Mouse (Mus musculus) C2C12 (cell line): ENCODE results near the gene Smoc1. TPM values are rescaled to one million over a fixed set of nuclear protein-coding genes. Genes with fewer than 3 reads are reported as not detected.

Experiments
- H3K27me3 ChIP-seq: one replicate; pipeline ENCODE4 v1.6.1; 2011; ENCODE audit not compliant: control insufficient read depth, insufficient read depth, insufficient read length
- H3K36me3 ChIP-seq: one replicate; pipeline ENCODE4 v1.6.1; 2011; ENCODE audit not compliant: control insufficient read depth, insufficient read depth
- H3K4me3 ChIP-seq: one replicate; pipeline ENCODE4 v1.5.1; 2011; ENCODE audit warnings: mild to moderate bottlenecking, control low read depth; ENCODE audit not compliant: poor library complexity, insufficient read depth, severe bottlenecking
- H3K79me2 ChIP-seq: one replicate; pipeline ENCODE4 v1.6.1; 2011; ENCODE audit not compliant: control insufficient read depth, insufficient read depth
- H3K79me3 ChIP-seq: one replicate; pipeline ENCODE4 v1.6.1; 2011; ENCODE audit warnings: low read depth, control low read depth
- H3ac ChIP-seq: one replicate; pipeline ENCODE3; 2011; ENCODE audit warnings: low read depth; ENCODE audit not compliant: control insufficient read depth, insufficient read length
- CEBPB ChIP-seq: IDR thresholded peaks from one replicate; pipeline ENCODE4 v1.6.1; 2011; ENCODE audit warnings: low read depth, mild to moderate bottlenecking, control low read depth, moderate library complexity
- CTCF ChIP-seq: IDR thresholded peaks from one replicate; pipeline ENCODE4 v1.5.1; 2011; ENCODE audit not compliant: control insufficient read depth, insufficient read depth, insufficient read length
- FOSL1 ChIP-seq: IDR thresholded peaks from one replicate; pipeline ENCODE4 v1.8.0; 2011; ENCODE audit warnings: mild to moderate bottlenecking, low read length; ENCODE audit not compliant: poor library complexity, insufficient read depth, severe bottlenecking
- MAX ChIP-seq: IDR thresholded peaks from one replicate; pipeline ENCODE4 v1.6.1; 2011; ENCODE audit warnings: mild to moderate bottlenecking, control low read depth
- MYOD1 ChIP-seq: IDR thresholded peaks from one replicate; pipeline ENCODE4 v1.6.1; 2011; ENCODE audit warnings: low read depth; ENCODE audit not compliant: control insufficient read depth, insufficient read length
- MYOG ChIP-seq: IDR thresholded peaks from one replicate; pipeline ENCODE4 v1.6.1; 2011; ENCODE audit not compliant: control insufficient read depth, insufficient read length; ENCODE audit errors: extremely low read depth
- USF1 ChIP-seq: IDR thresholded peaks from one replicate; pipeline ENCODE4 v1.6.1; 2011; ENCODE audit warnings: low read depth, mild to moderate bottlenecking, control low read depth, moderate library complexity
- polyA plus RNA-seq: library from polyadenylated mRNA; unstranded; fragments of >200 nt; fragmentation: generic; extraction: Trizol; gene quantifications from one replicate; pipeline ENCODE4 v1.2.1, GENCODE M21; 2012; ENCODE audit warnings: missing spikeins

Gene Smoc1
- polyA plus RNA-seq, 1 experiment = 0.23 TPM

DNA sequence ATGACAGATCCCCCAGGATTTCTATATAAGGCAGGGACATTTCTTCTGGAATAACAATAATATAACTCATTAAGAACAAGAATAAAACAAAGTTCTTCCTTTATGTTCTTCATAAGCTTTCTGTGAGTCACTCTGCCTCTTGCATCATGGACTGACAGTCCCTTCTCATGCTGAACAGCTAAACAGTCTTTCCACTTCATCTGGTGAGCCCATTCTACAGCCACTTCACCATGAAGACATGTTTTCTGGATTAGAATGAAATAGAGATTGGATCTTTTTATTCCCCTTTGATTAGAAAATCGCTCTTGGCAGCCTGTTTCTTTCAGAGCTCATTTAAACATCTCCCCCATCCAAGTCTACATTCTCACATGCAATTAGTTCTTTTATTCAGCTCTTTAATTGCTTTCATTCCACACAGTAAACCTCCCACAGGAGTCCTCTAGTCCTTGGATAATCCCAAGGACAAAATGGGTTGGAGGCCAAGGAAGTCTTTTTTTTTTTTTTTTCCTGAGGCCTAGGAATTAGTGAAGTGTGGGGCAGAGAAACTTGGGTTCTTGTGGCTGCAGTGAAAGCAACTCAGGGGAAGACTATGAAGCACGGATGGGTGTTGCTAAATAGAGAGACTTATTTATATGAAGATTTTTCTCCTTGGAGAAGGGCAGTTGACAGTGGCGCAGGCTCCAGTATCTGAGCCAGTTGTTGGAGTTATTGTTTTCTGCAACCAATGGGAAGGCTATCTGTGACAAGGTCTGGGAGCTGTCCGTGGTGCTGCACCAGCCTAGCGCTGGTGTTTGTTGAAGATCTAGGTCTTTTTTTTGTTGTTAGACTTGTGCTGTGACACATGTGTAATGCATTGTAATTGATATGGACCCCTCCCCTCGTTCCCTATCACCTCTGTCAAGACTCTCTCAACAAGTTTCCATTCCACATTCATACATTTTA, 179.3 kb downstream of the Smoc1 start:
- no peaks in the 10 kb centered on the region for H3K79me3 ChIP-seq
- H3K27me3 ChIP-seq = peaks cover 3% of the 10 kb centered on the region
- H3K36me3 ChIP-seq = no peaks in the 10 kb centered on the region
- no peak overlapping the region for H3ac ChIP-seq
- H3K79me2 ChIP-seq = no peaks in the 10 kb centered on the region
- TF ChIP-seq FOSL1 = no peak
- no peak for TF ChIP-seq MYOG
- TF ChIP-seq CTCF = no peak
- TF ChIP-seq MYOD1 = no peak
- TF ChIP-seq CEBPB = no peak
- no peak for TF ChIP-seq MAX
- TF ChIP-seq USF1 = no peak
- H3K4me3 ChIP-seq = no peak overlapping the region

DNA sequence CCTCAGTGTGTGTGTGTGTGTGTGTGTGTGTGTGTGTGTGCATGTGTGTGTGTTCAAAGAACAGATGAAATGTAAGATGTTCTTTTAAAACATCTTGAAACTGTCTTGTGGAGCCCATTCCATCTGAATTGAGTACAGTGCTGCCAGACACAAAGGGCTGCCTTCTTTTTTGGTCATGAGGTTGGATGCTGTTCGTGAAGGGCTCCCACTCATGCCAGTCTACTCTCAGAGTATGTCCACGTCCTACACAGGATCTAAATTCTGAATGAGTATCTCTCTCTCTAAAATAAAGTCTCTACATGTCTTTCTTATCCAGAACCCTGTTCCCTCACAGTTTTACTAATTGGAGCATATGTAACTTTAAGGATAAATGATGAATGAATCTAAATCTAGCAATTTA, 182.0 kb downstream of the Smoc1 start:
- Histone ChIP-seq H3K79me3 (no peaks in the 10 kb centered on the region), H3K4me3 (no peak overlapping the region), H3K27me3 (no peaks in the 10 kb centered on the region), H3K79me2 (no peaks in the 10 kb centered on the region), H3K36me3 (no peaks in the 10 kb centered on the region), H3ac (no peak overlapping the region)
- no peak for TF ChIP-seq CTCF
- TF ChIP-seq FOSL1 = no peak
- TF ChIP-seq MYOG = no peak
- no peak for TF ChIP-seq CEBPB
- no peak for TF ChIP-seq USF1

DNA sequence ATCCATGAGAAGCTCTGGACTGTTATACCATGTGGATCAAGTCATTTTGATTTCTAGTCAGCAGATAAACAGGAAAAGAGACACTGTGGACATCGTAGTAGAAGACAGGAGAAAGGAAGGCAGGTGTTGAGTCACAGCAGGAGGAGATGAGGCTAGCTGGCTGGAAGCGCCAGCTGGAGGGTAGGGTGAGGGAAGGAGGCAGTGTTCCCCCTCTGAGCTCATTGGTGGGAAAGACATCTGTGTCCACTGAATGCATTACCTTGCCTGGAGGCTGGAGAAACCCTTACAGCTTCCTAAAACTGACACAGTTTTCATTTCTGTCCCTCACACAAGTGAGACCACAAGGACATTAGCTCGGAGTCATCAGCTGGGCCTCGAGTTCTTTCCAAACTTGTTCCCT, 192.7 kb downstream of the Smoc1 start:
- Histone ChIP-seq H3K79me2 (no peaks in the 10 kb centered on the region), H3K27me3 (peaks cover 19% of the 10 kb centered on the region), H3K4me3 (no peak overlapping the region), H3K36me3 (no peaks in the 10 kb centered on the region), H3ac (no peak overlapping the region), H3K79me3 (no peaks in the 10 kb centered on the region)
- no peak for TF ChIP-seq FOSL1
- TF ChIP-seq CTCF = no peak
- TF ChIP-seq MYOD1 = no peak
- no peak for TF ChIP-seq MAX
- TF ChIP-seq MYOG = no peak
- no peak for TF ChIP-seq CEBPB

DNA sequence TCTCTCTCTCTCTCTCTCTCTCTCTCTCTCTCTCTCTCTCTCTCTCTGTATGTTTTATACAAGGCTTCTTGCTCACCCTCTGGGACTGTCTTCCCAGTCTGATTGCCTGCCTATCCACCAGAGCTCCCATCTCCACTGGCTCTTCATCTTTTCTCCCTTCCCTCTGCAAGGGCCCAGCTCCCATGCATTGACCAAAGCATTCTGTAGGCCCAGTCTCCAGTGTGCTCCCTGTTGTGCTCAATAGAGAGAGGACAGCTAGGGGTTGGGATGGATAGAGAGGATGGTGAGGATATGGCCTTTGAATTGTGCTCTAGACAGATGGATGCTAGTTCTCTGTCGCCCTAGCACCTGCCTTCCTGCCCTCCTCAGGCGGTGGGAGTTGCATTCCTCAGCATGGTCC, 196.7 kb downstream of the Smoc1 start:
- TF ChIP-seq MAX = no peak
- no peak for TF ChIP-seq FOSL1
- TF ChIP-seq CEBPB = no peak
- TF ChIP-seq CTCF = no peak
- TF ChIP-seq USF1 = no peak
- H3ac ChIP-seq = no peak overlapping the region
- H3K79me3 ChIP-seq = no peaks in the 10 kb centered on the region
- H3K36me3 ChIP-seq = no peaks in the 10 kb centered on the region
- no peak overlapping the region for H3K4me3 ChIP-seq
- no peaks in the 10 kb centered on the region for H3K79me2 ChIP-seq
- H3K27me3 ChIP-seq = peaks cover 13% of the 10 kb centered on the region

DNA sequence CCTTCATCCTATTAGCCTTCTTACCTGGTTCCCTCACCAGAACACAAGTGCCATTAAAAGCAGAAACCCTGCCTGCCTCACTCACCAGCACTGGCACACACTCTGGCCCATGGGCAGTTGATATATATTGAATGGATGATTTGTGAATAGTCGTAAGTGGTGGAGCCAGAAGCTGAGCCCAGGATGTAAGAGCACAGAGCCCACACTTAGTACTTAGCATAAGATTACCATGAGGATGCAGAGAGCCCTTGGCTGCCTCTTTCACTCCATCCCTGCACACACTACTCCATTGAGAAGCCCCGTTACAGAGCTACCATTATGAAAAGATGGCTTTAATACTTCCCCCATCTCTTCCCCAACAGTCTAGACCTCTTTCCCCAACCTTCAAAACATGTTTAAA, 198.2 kb downstream of the Smoc1 start:
- TF ChIP-seq MYOD1 (no peak), CEBPB (no peak), MYOG (no peak), USF1 (no peak), MAX (no peak), FOSL1 (no peak)
- no peak overlapping the region for H3ac ChIP-seq
- no peaks in the 10 kb centered on the region for H3K36me3 ChIP-seq
- H3K79me2 ChIP-seq = no peaks in the 10 kb centered on the region
- H3K79me3 ChIP-seq = no peaks in the 10 kb centered on the region
- no peak overlapping the region for H3K4me3 ChIP-seq
- peaks cover 4% of the 10 kb centered on the region for H3K27me3 ChIP-seq

DNA sequence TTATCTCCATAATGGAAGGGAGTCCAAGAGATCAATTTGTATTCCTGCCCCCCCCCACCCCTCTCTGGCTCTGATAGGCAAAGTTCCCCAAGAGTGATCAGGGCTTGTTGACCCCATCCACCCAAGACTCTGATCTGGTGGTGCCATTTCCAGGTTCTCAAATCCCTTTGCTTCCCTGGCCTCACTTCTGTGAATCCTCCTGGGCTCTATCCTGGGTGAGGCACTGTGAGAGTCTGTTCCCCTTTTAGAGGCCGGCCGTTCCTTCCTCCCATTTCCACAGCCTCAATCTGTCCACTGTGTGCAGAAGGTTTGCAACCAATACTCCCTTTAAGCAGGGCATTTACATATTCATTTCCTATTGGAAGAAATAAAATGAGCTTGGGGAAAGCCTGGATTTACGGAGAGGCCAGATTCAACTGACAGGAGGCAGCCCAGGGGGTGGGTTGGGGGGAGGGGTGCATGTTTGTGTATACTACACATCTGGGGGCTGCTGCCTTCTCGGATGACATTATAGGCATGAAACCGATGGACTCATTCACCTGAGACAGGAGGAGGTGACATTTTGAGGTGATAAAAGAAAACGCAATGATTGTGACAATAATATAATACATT, 199.5 kb downstream of the Smoc1 start:
- H3K79me3 ChIP-seq = no peaks in the 10 kb centered on the region
- H3K4me3 ChIP-seq = no peak overlapping the region
- H3K27me3 ChIP-seq = peaks cover 4% of the 10 kb centered on the region
- no peak overlapping the region for H3ac ChIP-seq
- H3K36me3 ChIP-seq = no peaks in the 10 kb centered on the region
- H3K79me2 ChIP-seq = no peaks in the 10 kb centered on the region
- no peak for TF ChIP-seq USF1
- no peak for TF ChIP-seq MYOG
- TF ChIP-seq CEBPB = no peak
- no peak for TF ChIP-seq MYOD1
- TF ChIP-seq MAX = no peak
- TF ChIP-seq CTCF = no peak
- TF ChIP-seq FOSL1 = no peak
